Mouse (Mus musculus) MEL (cell line): ENCODE measurements around the gene Chchd5. TPM values are rescaled to one million over a fixed set of nuclear protein-coding genes. Genes with fewer than 3 reads are reported as not detected.

Source experiments
- DNase-seq: peaks from one replicate; pipeline ENCODE4 v3.0.0; 2011; ENCODE audit warnings: low read depth, low spot score
- H3K27ac ChIP-seq: 2 replicates; pipeline ENCODE4 v1.5.1; 2012; ENCODE audit warnings: low read depth, mild to moderate bottlenecking, control low read depth, low read length, moderate library complexity; ENCODE audit not compliant: control insufficient read depth
- H3K27me3 ChIP-seq, 2 experiments: fragments of 150-350 bp in 1 of 2; sonication (generic) in 1 of 2; 2 replicates each; pipeline ENCODE4 v1.6.1; 2012; ENCODE audit warnings: low read length in 2 of 2, mild to moderate bottlenecking in 2 of 2, improper control_type of control experiment in 1 of 2, moderate library complexity in 1 of 2; ENCODE audit not compliant: insufficient read depth in 2 of 2, control insufficient read depth in 1 of 2
- H3K36me3 ChIP-seq, 2 experiments: 2 replicates each; pipeline ENCODE4 v1.6.1; 2012 to 2014; ENCODE audit warnings: low read length in 2 of 2, improper control_type of control experiment in 1 of 2, inconsistent platforms in 1 of 2, mild to moderate bottlenecking in 1 of 2; ENCODE audit not compliant: insufficient read depth in 2 of 2, control insufficient read depth in 1 of 2
- H3K4me1 ChIP-seq, 2 experiments: fragments of 150-350 bp in 1 of 2; sonication (generic) in 1 of 2; 2 replicates each; pipeline ENCODE4 v1.6.1; 2012; ENCODE audit warnings: low read length in 2 of 2, improper control_type of control experiment in 1 of 2, mild to moderate bottlenecking in 1 of 2; ENCODE audit not compliant: insufficient read depth in 2 of 2, control insufficient read depth in 1 of 2
- H3K4me3 ChIP-seq, 2 experiments: fragments of 150-350 bp in 1 of 2; sonication (generic) in 1 of 2; 2 replicates each; pipeline ENCODE4 v1.5.1; 2012; ENCODE audit warnings: low read depth in 2 of 2, low read length in 2 of 2, mild to moderate bottlenecking in 2 of 2, moderate library complexity in 2 of 2, control low read depth in 1 of 2, improper control_type of control experiment in 1 of 2; ENCODE audit not compliant: control insufficient read depth in 1 of 2, insufficient read depth in 1 of 2
- H3K79me2 ChIP-seq: 2 replicates; pipeline ENCODE4 v1.6.1; 2012; ENCODE audit warnings: mild to moderate bottlenecking, low read length, moderate library complexity; ENCODE audit not compliant: control insufficient read depth, poor library complexity, insufficient read depth
- H3K9ac ChIP-seq: 2 replicates; pipeline ENCODE4 v1.6.1; 2012; ENCODE audit warnings: low read depth, mild to moderate bottlenecking, control low read depth, low read length, moderate library complexity; ENCODE audit not compliant: control insufficient read depth, poor library complexity, severe bottlenecking
- H3K9me3 ChIP-seq: fragments of 150-350 bp; sonication (generic); replicated peaks from 2 replicates; pipeline ENCODE4 v1.6.1; 2012; ENCODE audit warnings: mild to moderate bottlenecking, low read length, improper control_type of control experiment, moderate library complexity; ENCODE audit not compliant: insufficient read depth
- CHD2 ChIP-seq: IDR thresholded peaks from 2 replicates; pipeline ENCODE4 v1.6.1; 2011; ENCODE audit warnings: low read length, improper control_type of control experiment
- E2F4 ChIP-seq: IDR thresholded peaks from 2 replicates; pipeline ENCODE4 v1.6.1; 2011; ENCODE audit warnings: low read depth, low read length, improper control_type of control experiment, borderline replicate concordance
- ELF1 ChIP-seq: IDR thresholded peaks from 2 replicates; pipeline ENCODE4 v1.6.1; 2014; ENCODE audit warnings: low read depth, mild to moderate bottlenecking, inconsistent platforms, low read length, improper control_type of control experiment, moderate library complexity
- ETS1 ChIP-seq: IDR thresholded peaks from 2 replicates; pipeline ENCODE4 v1.6.1; 2012; ENCODE audit warnings: low read depth, mild to moderate bottlenecking, inconsistent platforms, low read length, improper control_type of control experiment, moderate library complexity
- GATA1 ChIP-seq: IDR thresholded peaks from 2 replicates; pipeline ENCODE4 v1.6.1; 2011; ENCODE audit warnings: low read depth, low read length, improper control_type of control experiment
- HCFC1 ChIP-seq: IDR thresholded peaks from 2 replicates; pipeline ENCODE4 v1.6.1; 2012; ENCODE audit warnings: low read depth, mild to moderate bottlenecking, inconsistent platforms, low read length, improper control_type of control experiment, moderate library complexity
- KAT2A ChIP-seq: conservative IDR thresholded peaks from 2 replicates; pipeline ENCODE4 v1.6.1; 2012; ENCODE audit warnings: low read depth, low read length, improper control_type of control experiment, inconsistent platforms
- MAX ChIP-seq: IDR thresholded peaks from 2 replicates; pipeline ENCODE4 v1.6.1; 2011; ENCODE audit warnings: low read length, improper control_type of control experiment
- MAZ ChIP-seq: IDR thresholded peaks from 2 replicates; pipeline ENCODE4 v1.6.1; 2012; ENCODE audit warnings: low read depth, mild to moderate bottlenecking, inconsistent platforms, low read length, improper control_type of control experiment
- MEF2A ChIP-seq: IDR thresholded peaks from 2 replicates; pipeline ENCODE4 v1.6.1; 2014; ENCODE audit warnings: low read depth, mild to moderate bottlenecking, inconsistent platforms, low read length, improper control_type of control experiment; ENCODE audit not compliant: poor library complexity, insufficient replicate concordance, severe bottlenecking; ENCODE audit errors: extremely low read depth
- MXI1 ChIP-seq: IDR thresholded peaks from 2 replicates; pipeline ENCODE4 v1.6.1; 2011; ENCODE audit warnings: mild to moderate bottlenecking, low read depth, low read length, improper control_type of control experiment
- MYB ChIP-seq: IDR thresholded peaks from 2 replicates; pipeline ENCODE4 v1.6.1; 2011; ENCODE audit warnings: mild to moderate bottlenecking, low read depth, low read length, improper control_type of control experiment
- MYC ChIP-seq: IDR thresholded peaks from 2 replicates; pipeline ENCODE4 v1.6.1; 2011; ENCODE audit warnings: low read depth, mild to moderate bottlenecking, low read length, improper control_type of control experiment, moderate library complexity
- NELFE ChIP-seq: IDR thresholded peaks from 2 replicates; pipeline ENCODE4 v1.6.1; 2011; ENCODE audit warnings: low read depth, low read length, improper control_type of control experiment
- NRF1 ChIP-seq: IDR thresholded peaks from 2 replicates; pipeline ENCODE4 v1.6.1; 2014; ENCODE audit warnings: low read depth, mild to moderate bottlenecking, inconsistent platforms, low read length, improper control_type of control experiment, moderate library complexity; ENCODE audit not compliant: poor library complexity, insufficient read depth, severe bottlenecking
- POLR2A ChIP-seq, 2 experiments: IDR thresholded peaks; 2 replicates each; pipeline ENCODE4 v1.6.1; 2011 to 2012; ENCODE audit warnings: low read length in 2 of 2, mild to moderate bottlenecking in 2 of 2, control low read depth in 1 of 2, improper control_type of control experiment in 1 of 2, low read depth in 1 of 2, moderate library complexity in 1 of 2; ENCODE audit not compliant: control insufficient read depth in 1 of 2, insufficient read depth in 1 of 2, poor library complexity in 1 of 2
- POLR2AphosphoS2 ChIP-seq: IDR thresholded peaks from 2 replicates; pipeline ENCODE4 v1.6.1; 2011; ENCODE audit warnings: low read length, improper control_type of control experiment
- RAD21 ChIP-seq: IDR thresholded peaks from 2 replicates; pipeline ENCODE4 v1.6.1; 2011; ENCODE audit warnings: mild to moderate bottlenecking, low read depth, low read length, improper control_type of control experiment
- SIN3A ChIP-seq: IDR thresholded peaks from 2 replicates; pipeline ENCODE4 v1.6.1; 2012; ENCODE audit warnings: low read length, improper control_type of control experiment, inconsistent platforms
- SMC3 ChIP-seq: IDR thresholded peaks from 2 replicates; pipeline ENCODE4 v1.6.1; 2011; ENCODE audit warnings: low read depth, low read length, improper control_type of control experiment
- TBP ChIP-seq: IDR thresholded peaks from 2 replicates; pipeline ENCODE4 v1.8.0; 2011; ENCODE audit warnings: low read depth, low read length, improper control_type of control experiment
- TCF12 ChIP-seq: IDR thresholded peaks from 2 replicates; pipeline ENCODE4 v1.6.1; 2014; ENCODE audit warnings: low read depth, mild to moderate bottlenecking, inconsistent platforms, low read length, improper control_type of control experiment, moderate library complexity
- USF1 ChIP-seq: IDR thresholded peaks from 2 replicates; pipeline ENCODE4 v1.6.1; 2014; ENCODE audit warnings: low read depth, mild to moderate bottlenecking, inconsistent platforms, low read length, improper control_type of control experiment, moderate library complexity
- USF2 ChIP-seq, 2 experiments: IDR thresholded peaks; 2 replicates each; pipeline ENCODE4 v1.6.1; 2011 to 2012; ENCODE audit warnings: improper control_type of control experiment in 2 of 2, low read length in 2 of 2, borderline replicate concordance in 1 of 2, inconsistent platforms in 1 of 2, low read depth in 1 of 2, mild to moderate bottlenecking in 1 of 2; ENCODE audit not compliant: insufficient read depth in 1 of 2
- ZMIZ1 ChIP-seq: IDR thresholded peaks from 2 replicates; pipeline ENCODE4 v1.6.1; 2012; ENCODE audit warnings: low read depth, mild to moderate bottlenecking, inconsistent platforms, low read length, improper control_type of control experiment, moderate library complexity
- polyA plus RNA-seq, 2 experiments: library from polyadenylated mRNA; stranded (reverse) in 1 of 2; unstranded in 1 of 2; fragments of >175 nt in 1 of 2; fragments of >200 nt in 1 of 2; gene quantifications; 2 replicates each; pipeline versions ENCODE4 v1.2.1 to v1.2.4; 2012; ENCODE audit warnings: low replicate concordance in 2 of 2, low read depth in 1 of 2; ENCODE audit not compliant: insufficient read length in 2 of 2, insufficient read depth in 1 of 2, missing spikeins in 1 of 2
- total RNA-seq: library from RNA; depleted of rRNA; stranded (reverse); fragments of 300-350 nt; gene quantifications from 2 replicates; pipeline ENCODE4 v1.2.3, GENCODE M21; 2012; rRNA removed

The Chchd5 gene
- total RNA-seq = 15.9 and 17.1 TPM in 2 replicates
- polyA plus RNA-seq = 10 to 100 TPM in 1 of 2 experiments, not detected in 1; 23.7 TPM

DNA sequence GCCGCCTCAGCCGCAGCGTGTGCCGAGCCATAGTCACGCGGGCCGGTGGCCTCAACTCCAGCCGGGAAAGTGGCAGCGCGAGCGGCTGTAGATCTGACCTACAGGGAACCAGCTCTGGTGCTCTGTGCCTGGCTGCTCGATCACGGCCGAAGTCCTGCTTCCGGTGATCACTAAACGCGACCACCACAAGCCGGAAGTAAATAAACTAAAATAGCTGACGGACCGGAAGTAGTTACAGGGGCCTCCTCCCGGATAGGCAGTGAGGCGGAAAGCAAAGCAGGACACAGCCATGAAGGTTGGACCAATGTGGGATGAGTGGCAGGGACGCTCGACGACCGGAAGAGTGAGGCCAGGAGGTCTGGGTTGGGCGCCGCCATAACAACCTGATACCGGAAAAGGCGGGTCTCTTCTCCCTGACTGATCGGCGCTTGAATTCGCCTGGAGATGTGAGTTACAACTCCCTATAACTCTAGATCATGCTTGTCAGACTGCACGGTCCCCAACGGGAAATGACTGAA is at the start of gene Chchd5:
TSS of gene Chchd5 (plus strand) at position 289 of the 518 bp plus-strand sequence.
- TF ChIP-seq NRF1 = no peak
- peak; percentile 85 for TF ChIP-seq KAT2A
- TF ChIP-seq SMC3 = peak; percentile 19; the same call in 1 of the 2 replicates
- TF ChIP-seq POLR2A (IDR thresholded peaks at IDR 0.05; ENCODE audit: control insufficient read depth in 1 of 2, insufficient read depth in 1 of 2, low read depth in 1 of 2, low read length in 2 of 2, poor library complexity in 1 of 2) = peak; percentile 73 to 88; a peak in 3 of 4 replicates
- TF ChIP-seq MYC = peak; percentile 78
- peak; percentile 68; the same call in 1 of the 2 replicates for TF ChIP-seq MEF2A
- TF ChIP-seq TBP = peak; percentile 84
- 0 out of 2 replicates have a peak, but pooled peaks have one; percentile 26 for TF ChIP-seq MAZ
- TF ChIP-seq CHD2 = peak; percentile 21
- TF ChIP-seq ZMIZ1 = peak; percentile 83
- TF ChIP-seq MYB = no peak
- TF ChIP-seq USF1 = peak; percentile 26; the same call in 1 of the 2 replicates
- TF ChIP-seq MXI1 = peak; percentile 85
- TF ChIP-seq ELF1 = peak; percentile 91
- TF ChIP-seq TCF12 = peak; percentile 52; the same call in 1 of the 2 replicates
- TF ChIP-seq POLR2AphosphoS2 = peak; percentile 95
- TF ChIP-seq HCFC1 = peak; percentile 97
- TF ChIP-seq NELFE = peak; percentile 84
- TF ChIP-seq E2F4 = no peak
- peak; percentile 73; the same call in 1 of the 2 replicates for TF ChIP-seq MAX
- 0 out of 2 replicates have a peak, but pooled peaks have one; percentile 1 for TF ChIP-seq GATA1
- TF ChIP-seq USF2 (IDR thresholded peaks at IDR 0.05; ENCODE audit: borderline replicate concordance in 1 of 2, insufficient read depth in 1 of 2, low read depth in 1 of 2, low read length in 2 of 2) = no peak
- no peak for TF ChIP-seq ETS1
- peak; percentile 88 for TF ChIP-seq SIN3A
- no peak for TF ChIP-seq RAD21
- Histone ChIP-seq H3K36me3 (peaks cover 2 to 10% of the 10 kb centered on the region in 2 experiments; a peak in 3 of 4 replicates), H3K9me3 (no peaks in the 10 kb centered on the region)

More for the DNA sequence above, at the start of gene Chchd5:
- H3K79me2 ChIP-seq = peaks cover 6% of the 10 kb centered on the region
- H3K27ac ChIP-seq = peak within 1 kb of the TSS; percentile 93
- peak; percentile 98 for DNase-seq
- H3K27me3 ChIP-seq = no peaks in the 10 kb centered on the region
- H3K9ac ChIP-seq = peak within 1 kb of the TSS; percentile 91
- peak within 1 kb of the TSS; percentile 88 to 90 for H3K4me3 ChIP-seq
- H3K4me1 ChIP-seq = peaks cover 2 to 13% of the 10 kb centered on the region in 2 experiments; a peak in 3 of 4 replicates
